ENCODE assay signal across 8 mouse cellular contexts in genomic region chr11:102138447-102138740, GRCm38 (mm10). TPM values are rescaled to one million over a fixed set of nuclear protein-coding genes. Genes with fewer than 3 reads are reported as not detected.
DNase-seq lines count a peak whose midpoint lies in the region; ATAC-seq and TF ChIP-seq lines count a peak whose summit lies in the region.

No protein-coding gene starts in this region.

- H3K4me1 ChIP-seq in cortical plate, adult 2 months (ENCODE audit: control insufficient read depth, insufficient read depth, low read length), result no peaks in the 10 kb centered on the region
- H3K4me1 ChIP-seq in intestine, postnatal 0 days (replicated peaks; ENCODE audit: control insufficient read depth, insufficient read depth, low read length), result peaks cover 3% of the 10 kb centered on the region; the same call in 1 of the 2 replicates
- H3K4me1 ChIP-seq in midbrain, postnatal 0 days (ENCODE audit: insufficient read depth, low read length), result no peaks in the 10 kb centered on the region

- DNase-seq in right cerebral cortex, adult 18-20 months, result peak; percentile 58
- no peak for DNase-seq in right cerebral cortex, postnatal 36 days (ENCODE audit: low spot score in 2 of 2)
- peak; percentile 77 for DNase-seq in liver
- peak; percentile 84 for DNase-seq in midbrain, postnatal 0 days (ENCODE audit: low spot score)
- peak; percentile 78 for DNase-seq in splenic B cell, adult 2 months (ENCODE audit: low read depth, low spot score)

- H3K4me2 ChIP-seq in intestine, postnatal 0 days (replicated peaks; ENCODE audit: low read depth), result peak overlapping the region; percentile 61
- H3K4me2 ChIP-seq in midbrain, postnatal 0 days (ENCODE audit: low read depth, low read length, poor library complexity, severe bottlenecking), result peak overlapping the region; percentile 55

- no peaks in the 10 kb centered on the region; the same call in 1 of the 2 replicates for H3K36me3 ChIP-seq in intestine, postnatal 0 days (ENCODE audit: control insufficient read depth, insufficient read depth)
- H3K36me3 ChIP-seq in midbrain, postnatal 0 days (ENCODE audit: insufficient read depth, low read length), result no peaks in the 10 kb centered on the region
- no peaks in the 10 kb centered on the region for H3K36me3 ChIP-seq in splenic B cell, adult 2 months (ENCODE audit: control insufficient read depth, insufficient read depth, low read length, poor library complexity, severe bottlenecking)

- H3K27me3 ChIP-seq in intestine, postnatal 0 days (replicated peaks; ENCODE audit: control insufficient read depth, insufficient read depth, low read length), result no peaks in the 10 kb centered on the region
- H3K27me3 ChIP-seq in midbrain, postnatal 0 days (ENCODE audit: insufficient read depth, low read length), result peaks cover 8% of the 10 kb centered on the region; the same call in 1 of the 2 replicates
- peaks cover 4% of the 10 kb centered on the region for H3K27me3 ChIP-seq in splenic B cell, adult 2 months (ENCODE audit: control insufficient read depth, insufficient read depth, low read length, poor library complexity, severe bottlenecking)

- no peak for TF ChIP-seq POLR2A in cortical plate, adult 2 months (IDR thresholded peaks at IDR 0.05; ENCODE audit: extremely low read depth, insufficient read depth, low read length)

- no peak overlapping the region for H3K9ac ChIP-seq in intestine, postnatal 0 days (ENCODE audit: low read depth, low read length)
- H3K9ac ChIP-seq in midbrain, postnatal 0 days (replicated peaks; ENCODE audit: low read length, poor library complexity, severe bottlenecking), result no peak overlapping the region

- H3K9me3 ChIP-seq in intestine, postnatal 0 days (ENCODE audit: control insufficient read depth), result no peaks in the 10 kb centered on the region
- H3K9me3 ChIP-seq in midbrain, postnatal 0 days (ENCODE audit: low read length), result no peaks in the 10 kb centered on the region

- no peak overlapping the region for H3K27ac ChIP-seq in cortical plate, adult 2 months (ENCODE audit: insufficient read depth, low read length)
- no peak overlapping the region for H3K27ac ChIP-seq in intestine, postnatal 0 days (ENCODE audit: low read depth, low read length)
- no peak overlapping the region for H3K27ac ChIP-seq in midbrain, postnatal 0 days (ENCODE audit: low read depth, low read length)

- WGBS in intestine, postnatal 0 days, result under 1% methylated on average over 18 of the region's 18 CpGs
- WGBS in midbrain, postnatal 0 days, result 0% methylated on average over 18 of the region's 18 CpGs

- peak; percentile 77 for ATAC-seq in granulocyte monocyte progenitor cell, adult 5-6 weeks (replicated peaks; ENCODE audit: poor library complexity, severe bottlenecking)
- no peak for ATAC-seq in intestine, postnatal 0 days
- ATAC-seq in midbrain, postnatal 0 days (ENCODE audit: low FRiP score), result no peak

- TF ChIP-seq CTCF in cortical plate, adult 2 months (IDR thresholded peaks at IDR 0.05; ENCODE audit: extremely low read depth, insufficient read depth, low read length), result peak; percentile 86
- peak; percentile 98 for TF ChIP-seq CTCF in intestine, postnatal 0 days (IDR thresholded peaks at IDR 0.05; ENCODE audit: low read depth)
- peak; percentile 96 for TF ChIP-seq CTCF in midbrain, postnatal 0 days (IDR thresholded peaks at IDR 0.05)

- no peak overlapping the region for H3K4me3 ChIP-seq in cortical plate, adult 2 months (ENCODE audit: insufficient read depth, low read length)
- H3K4me3 ChIP-seq in intestine, postnatal 0 days (ENCODE audit: low read depth, low read length), result peak overlapping the region; percentile 21; the same call in 1 of the 2 replicates
- peak overlapping the region; percentile 17; the same call in 1 of the 2 replicates for H3K4me3 ChIP-seq in midbrain, postnatal 0 days (ENCODE audit: low read depth, low read length)

RNA-seq across cellular contexts. Expression of gene Nags, which starts 6.9 kb away (rescaled TPM):
- polyA plus RNA-seq in cortical plate, adult 2 months (2012; rRNA removed), result 0.04 and 0.08 TPM in 2 replicates
- not detected in 2 replicates for total RNA-seq in granulocyte monocyte progenitor cell, adult 5-6 weeks (2014; fragmentation: Nextera tagmentation)
- 0.04 TPM in 1 of 2 replicates, not detected in the other for total RNA-seq in granulocyte monocyte progenitor cell, adult 5-6 weeks (2017)
- 37.9 and 40.4 TPM in 2 replicates for polyA plus RNA-seq in intestine, postnatal 0 days (2015; fragmentation: Nextera tagmentation; extraction: Ambion mirVana)
- total RNA-seq in midbrain, postnatal 0 days (2014; rRNA removed), result 0.14 and 0.16 TPM in 2 replicates
- 0.09 and 0.11 TPM in 2 replicates for polyA plus RNA-seq in midbrain, postnatal 0 days (2015; fragmentation: Nextera tagmentation; extraction: Ambion mirVana)

RNA-seq across cellular contexts. Expression of gene Tmem101, which starts 17.8 kb away (rescaled TPM):
- 28.4 and 31.4 TPM in 2 replicates for polyA plus RNA-seq in cortical plate, adult 2 months (2012; rRNA removed)
- total RNA-seq in granulocyte monocyte progenitor cell, adult 5-6 weeks (2014; fragmentation: Nextera tagmentation), result 11.8 and 19.4 TPM in 2 replicates
- 14.8 and 32.0 TPM in 2 replicates for total RNA-seq in granulocyte monocyte progenitor cell, adult 5-6 weeks (2017)
- polyA plus RNA-seq in intestine, postnatal 0 days (2015; fragmentation: Nextera tagmentation; extraction: Ambion mirVana), result 10.9 and 11.4 TPM in 2 replicates
- total RNA-seq in midbrain, postnatal 0 days (2014; rRNA removed), result 35.2 and 41.1 TPM in 2 replicates
- polyA plus RNA-seq in midbrain, postnatal 0 days (2015; fragmentation: Nextera tagmentation; extraction: Ambion mirVana), result 42.4 and 44.4 TPM in 2 replicates

RNA-seq across cellular contexts. Expression of gene Pyy, which starts 30.8 kb away (rescaled TPM):
- not detected in 2 replicates for polyA plus RNA-seq in cortical plate, adult 2 months (2012; rRNA removed)
- total RNA-seq in granulocyte monocyte progenitor cell, adult 5-6 weeks (2014; fragmentation: Nextera tagmentation), result not detected in 2 replicates
- not detected in 2 replicates for total RNA-seq in granulocyte monocyte progenitor cell, adult 5-6 weeks (2017)
- 181 and 192 TPM in 2 replicates for polyA plus RNA-seq in intestine, postnatal 0 days (2015; fragmentation: Nextera tagmentation; extraction: Ambion mirVana)
- total RNA-seq in midbrain, postnatal 0 days (2014; rRNA removed), result not detected in 2 replicates
- not detected in 2 replicates for polyA plus RNA-seq in midbrain, postnatal 0 days (2015; fragmentation: Nextera tagmentation; extraction: Ambion mirVana)

RNA-seq across cellular contexts. Expression of gene Ppy, which starts 37.3 kb away (rescaled TPM):
- polyA plus RNA-seq in cortical plate, adult 2 months (2012; rRNA removed), result not detected in 2 replicates
- total RNA-seq in granulocyte monocyte progenitor cell, adult 5-6 weeks (2014; fragmentation: Nextera tagmentation), result not detected in 2 replicates
- not detected in 2 replicates for total RNA-seq in granulocyte monocyte progenitor cell, adult 5-6 weeks (2017)
- polyA plus RNA-seq in intestine, postnatal 0 days (2015; fragmentation: Nextera tagmentation; extraction: Ambion mirVana), result 1.2 and 3.4 TPM in 2 replicates
- total RNA-seq in midbrain, postnatal 0 days (2014; rRNA removed), result not detected in 2 replicates
- not detected in 2 replicates for polyA plus RNA-seq in midbrain, postnatal 0 days (2015; fragmentation: Nextera tagmentation; extraction: Ambion mirVana)

RNA-seq across cellular contexts. Expression of gene Lsm12, which starts 46.7 kb away (rescaled TPM):
- polyA plus RNA-seq in cortical plate, adult 2 months (2012; rRNA removed), result 33.2 and 34.4 TPM in 2 replicates
- 109 and 123 TPM in 2 replicates for total RNA-seq in granulocyte monocyte progenitor cell, adult 5-6 weeks (2014; fragmentation: Nextera tagmentation)
- total RNA-seq in granulocyte monocyte progenitor cell, adult 5-6 weeks (2017), result 67.6 and 77.7 TPM in 2 replicates
- 103 and 107 TPM in 2 replicates for polyA plus RNA-seq in intestine, postnatal 0 days (2015; fragmentation: Nextera tagmentation; extraction: Ambion mirVana)
- 77.7 and 86.2 TPM in 2 replicates for total RNA-seq in midbrain, postnatal 0 days (2014; rRNA removed)
- 130 and 147 TPM in 2 replicates for polyA plus RNA-seq in midbrain, postnatal 0 days (2015; fragmentation: Nextera tagmentation; extraction: Ambion mirVana)

Comparison
In these comparisons a context has a peak if more than half of its experiments do, and no peak if none do; other contexts are left out.
1. DNase-seq: peak in right cerebral cortex, adult 18-20 months (single experiment), liver (single experiment), midbrain, postnatal 0 days (single experiment) and splenic B cell, adult 2 months (single experiment); none in right cerebral cortex, postnatal 36 days (0 of 2).
2. RNA of gene Nags, which starts 6.9 kb away (polyA plus RNA-seq): 37.9 to 40.4 TPM in intestine, postnatal 0 days; 0.09 to 0.11 TPM in midbrain, postnatal 0 days and 0.04 to 0.08 TPM in cortical plate, adult 2 months; every median in the first group is over 10 times any median in the second.
3. RNA of gene Pyy, which starts 30.8 kb away (polyA plus RNA-seq): 181 to 192 TPM in intestine, postnatal 0 days; not detected in cortical plate, adult 2 months and not detected in midbrain, postnatal 0 days; every median in the first group is over 100 times any median in the second.
4. Peak in every context shown above with its lines, with median percentiles within 50 percentile points of each other: CTCF ChIP-seq.